Mouse (Mus musculus) v-Abl transformed pro-B cells (cell line): Measurements from ENCODE around the gene Lsm3.

ENCODE experiments used
- in situ Hi-C, 2 experiments: fragments of 400-800 bp; cut with MboI; formaldehyde crosslinking; loops; one replicate each; pipeline ENCODE4 v1.15.1; 2025; ENCODE audit not compliant: unreplicated experiment in 2 of 2

The Lsm3 gene

GRCm38 (mm10) chr6:91543056-91543455 is 27.3 kb downstream of the Lsm3 start:
- in situ Hi-C loops, result loop anchor here in 1 of 2 experiments (25.0 kb wide), 1 partner anchor 694 kb away; the partner anchor contains the start of gene Trh

GRCm38 (mm10) chr6:91546241-91546884 is 30.6 kb downstream of the Lsm3 start:
- in situ Hi-C loops, result loop anchor here in 1 of 2 experiments (25.0 kb wide), 1 partner anchor 691 kb away; the partner anchor contains the start of gene Trh

GRCm38 (mm10) chr6:91547313-91547712 is 31.6 kb downstream of the Lsm3 start:
- in situ Hi-C loops, result loop anchor here in 1 of 2 experiments (25.0 kb wide), 1 partner anchor 690 kb away; the partner anchor contains the start of gene Trh

- in situ Hi-C loops, result loop anchor here in 1 of 2 experiments (25.0 kb wide), 1 partner anchor 688 kb away; the partner anchor contains the start of gene Trh
Observed at GRCm38 (mm10) chr6:91549621-91550020, 33.9 kb downstream of the Lsm3 start.

GRCm38 (mm10) chr6:91551671-91552070 is 35.9 kb downstream of the Lsm3 start:
- in situ Hi-C loops, result no loop called here

GRCm38 (mm10) chr6:91552693-91553092 is 37.0 kb downstream of the Lsm3 start:
- in situ Hi-C loops, result no loop called here

GRCm38 (mm10) chr6:91558565-91558964 is 42.8 kb downstream of the Lsm3 start:
- in situ Hi-C loops, result no loop called here

GRCm38 (mm10) chr6:91559371-91559770 is 43.6 kb downstream of the Lsm3 start:
- in situ Hi-C loops, result no loop called here

GRCm38 (mm10) chr6:91560186-91560585 is 44.5 kb downstream of the Lsm3 start:
- in situ Hi-C loops, result no loop called here

GRCm38 (mm10) chr6:91563031-91563430 is 47.3 kb downstream of the Lsm3 start:
- in situ Hi-C loops, result no loop called here

GRCm38 (mm10) chr6:91566407-91566806 is 50.7 kb downstream of the Lsm3 start:
- in situ Hi-C loops, result no loop called here
